Mouse (Mus musculus): ENCODE measurements around the gene Gm5294. TPM values are rescaled to one million over a fixed set of nuclear protein-coding genes. Genes with fewer than 3 reads are reported as not detected.

Gene Gm5294
- polyA plus RNA-seq, 1 experiment: not detected

DNA sequence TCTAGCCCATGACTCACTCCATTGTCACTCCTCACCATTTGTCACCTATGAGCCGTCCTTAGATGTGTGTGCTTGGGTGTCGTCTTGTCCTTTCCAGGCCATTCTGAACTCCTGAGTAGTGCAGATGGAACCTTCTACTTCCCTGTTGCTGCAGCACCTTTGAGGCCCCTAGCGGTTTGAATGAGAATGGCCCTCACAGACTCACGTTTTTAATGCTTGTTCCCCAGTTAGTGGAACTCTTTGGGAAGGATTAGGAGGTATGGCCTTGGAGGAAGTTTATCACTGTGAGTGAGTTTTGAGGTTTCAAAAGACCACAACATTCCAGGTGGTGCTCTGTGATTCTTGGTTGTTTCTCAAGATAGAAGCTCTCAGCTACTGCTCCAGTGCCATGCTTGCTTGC lies 32.3 kb downstream of the Gm5294 start:
- Histone ChIP-seq H3K4me2 (ENCODE audit: low read depth) (no peak overlapping the region), H3K79me2 (ENCODE audit: control insufficient read depth, insufficient read depth) (no peaks in the 10 kb centered on the region), H3K27me3 (ENCODE audit: control insufficient read depth, insufficient read depth, insufficient read length) (no peaks in the 10 kb centered on the region), H3ac (ENCODE audit: control insufficient read depth, insufficient read length) (no peak overlapping the region), H3K36me3 (ENCODE audit: control insufficient read depth, insufficient read depth) (no peaks in the 10 kb centered on the region), H3K4me3 (no peak overlapping the region)
- no peak for TF ChIP-seq TCF12 (IDR thresholded peaks at IDR 0.05; ENCODE audit: insufficient read depth, poor library complexity, severe bottlenecking)
- no peak for TF ChIP-seq MYOD1 (IDR thresholded peaks at IDR 0.05; ENCODE audit: control insufficient read depth in 1 of 3, insufficient read length in 2 of 3, low read depth in 2 of 3)
- TF ChIP-seq SRF (IDR thresholded peaks at IDR 0.05; ENCODE audit: control insufficient read depth, insufficient read length, low read depth): no peak
- no peak for TF ChIP-seq POLR2A (IDR thresholded peaks at IDR 0.05; ENCODE audit: insufficient read length, low read depth)
- no peak for TF ChIP-seq POLR2AphosphoS2 (IDR thresholded peaks at IDR 0.05; ENCODE audit: insufficient read length, low read depth)
- TF ChIP-seq USF1 (IDR thresholded peaks at IDR 0.05; ENCODE audit: low read depth): no peak
- TF ChIP-seq TCF3 (IDR thresholded peaks at IDR 0.05; ENCODE audit: insufficient read length, low read depth): no peak
- no peak for TF ChIP-seq E2F4 (IDR thresholded peaks at IDR 0.05; ENCODE audit: insufficient read depth)
- no peak for TF ChIP-seq CEBPB (IDR thresholded peaks at IDR 0.05; ENCODE audit: insufficient read depth, poor library complexity, severe bottlenecking)
- TF ChIP-seq REST (IDR thresholded peaks at IDR 0.05; ENCODE audit: insufficient read depth, insufficient read length): no peak
- no peak for TF ChIP-seq MYOG (IDR thresholded peaks at IDR 0.05; ENCODE audit: control insufficient read depth in 1 of 3, insufficient read depth in 1 of 3, insufficient read length in 2 of 3, low read depth in 2 of 3)
- TF ChIP-seq MAX (IDR thresholded peaks at IDR 0.05; ENCODE audit: low read depth): no peak

DNA sequence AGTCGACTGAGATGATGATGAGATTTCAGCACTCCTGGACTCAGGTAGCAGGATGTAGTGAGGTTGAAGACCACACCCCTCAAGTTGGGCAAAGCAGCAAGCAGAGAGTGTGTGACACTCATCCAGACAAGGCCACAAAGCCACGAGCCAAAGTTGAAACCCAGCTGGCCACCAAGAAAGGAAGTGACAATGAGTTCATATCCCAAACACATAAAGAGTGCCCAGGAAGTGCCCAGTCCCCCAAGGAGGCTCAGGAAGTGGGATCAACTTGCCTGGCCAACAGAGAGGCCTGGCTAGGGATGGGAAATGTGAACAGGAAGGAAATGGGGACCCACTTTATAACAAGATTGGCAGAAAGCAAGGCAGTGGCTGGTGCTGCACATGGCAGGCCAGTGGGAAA lies 33.5 kb downstream of the Gm5294 start:
- Histone ChIP-seq H3K27me3 (ENCODE audit: control insufficient read depth, insufficient read depth, insufficient read length) (no peaks in the 10 kb centered on the region), H3K4me3 (no peak overlapping the region), H3ac (ENCODE audit: control insufficient read depth, insufficient read length) (no peak overlapping the region), H3K79me2 (ENCODE audit: control insufficient read depth, insufficient read depth) (no peaks in the 10 kb centered on the region), H3K36me3 (ENCODE audit: control insufficient read depth, insufficient read depth) (no peaks in the 10 kb centered on the region), H3K4me2 (ENCODE audit: low read depth) (no peak overlapping the region)
- no peak for TF ChIP-seq CEBPB (IDR thresholded peaks at IDR 0.05; ENCODE audit: insufficient read depth, poor library complexity, severe bottlenecking)
- no peak for TF ChIP-seq TCF12 (IDR thresholded peaks at IDR 0.05; ENCODE audit: insufficient read depth, poor library complexity, severe bottlenecking)
- no peak for TF ChIP-seq POLR2AphosphoS2 (IDR thresholded peaks at IDR 0.05; ENCODE audit: insufficient read length, low read depth)
- no peak for TF ChIP-seq TCF3 (IDR thresholded peaks at IDR 0.05; ENCODE audit: insufficient read length, low read depth)
- TF ChIP-seq MAX (IDR thresholded peaks at IDR 0.05; ENCODE audit: low read depth): no peak
- no peak for TF ChIP-seq POLR2A (IDR thresholded peaks at IDR 0.05; ENCODE audit: insufficient read length, low read depth)
- TF ChIP-seq USF1 (IDR thresholded peaks at IDR 0.05; ENCODE audit: low read depth): no peak
- TF ChIP-seq MYOG (IDR thresholded peaks at IDR 0.05; ENCODE audit: control insufficient read depth in 1 of 3, insufficient read depth in 1 of 3, insufficient read length in 2 of 3, low read depth in 2 of 3): no peak
- no peak for TF ChIP-seq E2F4 (IDR thresholded peaks at IDR 0.05; ENCODE audit: insufficient read depth)
- no peak for TF ChIP-seq REST (IDR thresholded peaks at IDR 0.05; ENCODE audit: insufficient read depth, insufficient read length)
- TF ChIP-seq SRF (IDR thresholded peaks at IDR 0.05; ENCODE audit: control insufficient read depth, insufficient read length, low read depth): no peak
- no peak for TF ChIP-seq MYOD1 (IDR thresholded peaks at IDR 0.05; ENCODE audit: control insufficient read depth in 1 of 3, insufficient read length in 2 of 3, low read depth in 2 of 3)

DNA sequence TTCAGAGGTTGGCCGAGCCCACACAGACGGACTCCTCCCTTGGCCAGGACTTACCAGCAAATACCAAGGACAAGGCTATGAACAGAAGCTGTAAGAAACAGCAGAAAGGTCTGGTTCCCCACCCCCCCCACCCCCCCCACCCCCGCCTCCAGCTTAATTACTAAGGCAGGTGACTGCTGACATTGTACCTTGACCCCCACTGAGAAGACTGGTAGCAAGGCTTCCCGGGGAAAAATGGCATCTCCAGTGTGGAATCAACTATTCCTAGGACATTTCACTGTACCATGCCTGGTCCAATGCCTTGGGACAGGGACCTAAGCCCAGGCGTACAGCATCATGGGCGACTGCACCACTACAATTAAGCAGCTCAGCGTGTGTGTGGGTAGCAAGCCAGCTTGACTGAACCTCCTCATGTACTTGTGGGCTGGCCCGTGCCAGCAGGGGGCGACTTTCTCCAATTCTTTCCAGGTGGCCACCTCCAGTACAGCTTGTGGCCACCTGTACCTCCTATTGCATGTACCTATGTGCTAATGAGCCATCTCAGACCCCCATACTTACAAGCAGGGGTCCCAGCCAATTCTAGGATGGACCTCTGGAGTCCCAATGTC lies 37.2 kb downstream of the Gm5294 start:
- no peak overlapping the region for H3K4me3 ChIP-seq
- H3K79me2 ChIP-seq (ENCODE audit: control insufficient read depth, insufficient read depth): no peaks in the 10 kb centered on the region
- H3K27me3 ChIP-seq (ENCODE audit: control insufficient read depth, insufficient read depth, insufficient read length): no peaks in the 10 kb centered on the region

DNA sequence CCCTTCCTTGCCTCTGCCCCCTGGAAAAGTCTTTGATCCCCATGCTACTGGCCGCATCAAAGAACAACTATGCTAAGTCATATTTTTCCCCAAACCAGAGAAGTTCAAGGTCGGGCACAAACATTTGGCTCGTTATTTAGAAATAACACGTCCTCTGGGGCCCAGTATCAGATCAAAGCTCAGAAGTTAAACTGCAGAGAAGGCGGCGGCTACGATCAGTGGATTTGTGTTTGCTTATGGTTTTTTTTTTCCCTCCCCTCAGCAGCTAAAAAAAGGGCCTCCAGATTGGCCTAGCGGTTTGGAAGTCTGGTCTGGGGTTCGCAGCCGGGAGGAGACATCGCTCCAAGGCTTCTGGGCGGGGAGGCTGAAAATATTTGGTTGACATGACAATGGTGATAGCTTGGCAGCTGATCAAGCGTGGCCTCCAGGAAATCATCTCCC lies 38.0 kb downstream of the Gm5294 start:
- TF ChIP-seq MYOD1 (IDR thresholded peaks at IDR 0.05; ENCODE audit: control insufficient read depth in 1 of 3, insufficient read length in 2 of 3, low read depth in 2 of 3) (no peak), MYOG (IDR thresholded peaks at IDR 0.05; ENCODE audit: control insufficient read depth in 1 of 3, insufficient read depth in 1 of 3, insufficient read length in 2 of 3, low read depth in 2 of 3) (no peak)
- Histone ChIP-seq H3K27me3 (ENCODE audit: control insufficient read depth, insufficient read depth, insufficient read length) (no peaks in the 10 kb centered on the region), H3ac (ENCODE audit: control insufficient read depth, insufficient read length) (no peak overlapping the region), H3K79me2 (ENCODE audit: control insufficient read depth, insufficient read depth) (no peaks in the 10 kb centered on the region), H3K4me3 (no peak overlapping the region), H3K4me2 (ENCODE audit: low read depth) (no peak overlapping the region), H3K36me3 (ENCODE audit: control insufficient read depth, insufficient read depth) (no peaks in the 10 kb centered on the region)

More for the DNA sequence above, 37.2 kb downstream of the Gm5294 start:
- Histone ChIP-seq H3K4me2 (ENCODE audit: low read depth) (no peak overlapping the region), H3K36me3 (ENCODE audit: control insufficient read depth, insufficient read depth) (no peaks in the 10 kb centered on the region), H3ac (ENCODE audit: control insufficient read depth, insufficient read length) (no peak overlapping the region)
- TF ChIP-seq POLR2A (IDR thresholded peaks at IDR 0.05; ENCODE audit: insufficient read length, low read depth) (no peak), USF1 (IDR thresholded peaks at IDR 0.05; ENCODE audit: low read depth) (no peak), TCF3 (IDR thresholded peaks at IDR 0.05; ENCODE audit: insufficient read length, low read depth) (no peak), MYOG (IDR thresholded peaks at IDR 0.05; ENCODE audit: control insufficient read depth in 1 of 3, insufficient read depth in 1 of 3, insufficient read length in 2 of 3, low read depth in 2 of 3) (no peak), MAX (IDR thresholded peaks at IDR 0.05; ENCODE audit: low read depth) (no peak), MYOD1 (IDR thresholded peaks at IDR 0.05; ENCODE audit: control insufficient read depth in 1 of 3, insufficient read length in 2 of 3, low read depth in 2 of 3) (no peak), REST (IDR thresholded peaks at IDR 0.05; ENCODE audit: insufficient read depth, insufficient read length) (no peak), CEBPB (IDR thresholded peaks at IDR 0.05; ENCODE audit: insufficient read depth, poor library complexity, severe bottlenecking) (no peak), SRF (IDR thresholded peaks at IDR 0.05; ENCODE audit: control insufficient read depth, insufficient read length, low read depth) (no peak), TCF12 (IDR thresholded peaks at IDR 0.05; ENCODE audit: insufficient read depth, poor library complexity, severe bottlenecking) (no peak), POLR2AphosphoS2 (IDR thresholded peaks at IDR 0.05; ENCODE audit: insufficient read length, low read depth) (no peak), E2F4 (IDR thresholded peaks at IDR 0.05; ENCODE audit: insufficient read depth) (no peak)

Measured in myocyte (in vitro differentiated cells).